Mouse (Mus musculus): ENCODE measurements around the gene Gpr156. TPM values are rescaled to one million over a fixed set of nuclear protein-coding genes. Genes with fewer than 3 reads are reported as not detected.

Gene Gpr156
- total and polyA plus RNA-seq, 3 experiments = 0.08 to 0.09 TPM; not detected in 1

- H3K9ac ChIP-seq (ENCODE audit: insufficient read depth, low read depth) = no peak overlapping the region
- H3K27ac ChIP-seq (ENCODE audit: insufficient read depth, low read depth) = no peak overlapping the region
- H3K27me3 ChIP-seq (replicated peaks) = no peaks in the 10 kb centered on the region
- H3K36me3 ChIP-seq (replicated peaks in 1 of 2; ENCODE audit: control insufficient read depth in 1 of 2, insufficient read depth in 1 of 2, low read length in 1 of 2) = no peaks in the 10 kb centered on the region
- H3K9me3 ChIP-seq (replicated peaks; ENCODE audit: low read length) = no peaks in the 10 kb centered on the region
- peaks cover 0 to 6% of the 10 kb centered on the region in 2 experiments; a peak in 1 of 4 replicates for H3K4me1 ChIP-seq (ENCODE audit: control insufficient read depth in 1 of 2, insufficient read depth in 2 of 2)
- no peaks in the 10 kb centered on the region for H3K79me2 ChIP-seq (replicated peaks; ENCODE audit: control insufficient read depth, extremely low read depth, insufficient read depth, poor library complexity, severe bottlenecking)
- DNase-seq (ENCODE audit: extremely low read depth) = no peak
- no peak for TF ChIP-seq CHD2 (IDR thresholded peaks at IDR 0.05; ENCODE audit: low read length)
- no peak for TF ChIP-seq NELFE (IDR thresholded peaks at IDR 0.05; ENCODE audit: low read depth, low read length)
- no peak for TF ChIP-seq TBP (conservative IDR thresholded peaks at IDR 0.05; ENCODE audit: low read depth, low read length)
- TF ChIP-seq PAX5 (IDR thresholded peaks at IDR 0.05; ENCODE audit: low read length) = no peak
- no peak for TF ChIP-seq JUND (conservative IDR thresholded peaks at IDR 0.05; ENCODE audit: low read depth, low read length)
- TF ChIP-seq MYC (IDR thresholded peaks at IDR 0.05; ENCODE audit: low read depth, low read length) = no peak
- TF ChIP-seq MXI1 (IDR thresholded peaks at IDR 0.05; ENCODE audit: low read depth, low read length) = no peak
- no peak for TF ChIP-seq ETS1 (conservative IDR thresholded peaks at IDR 0.05; ENCODE audit: low read depth, low read length)
- TF ChIP-seq JUN (IDR thresholded peaks at IDR 0.05; ENCODE audit: insufficient read depth, low read depth, low read length) = no peak
- TF ChIP-seq NRF1 (IDR thresholded peaks at IDR 0.05; ENCODE audit: low read depth, low read length) = no peak
- no peak for TF ChIP-seq GABPA (IDR thresholded peaks at IDR 0.05; ENCODE audit: insufficient replicate concordance, low read depth, low read length)
- no peak for TF ChIP-seq SMC3 (IDR thresholded peaks at IDR 0.05; ENCODE audit: low read depth, low read length)
- TF ChIP-seq MAX (IDR thresholded peaks at IDR 0.05; ENCODE audit: low read length) = no peak
- no peak for TF ChIP-seq BHLHE40 (IDR thresholded peaks at IDR 0.05; ENCODE audit: low read depth, low read length)
- TF ChIP-seq ELF1 (IDR thresholded peaks at IDR 0.05; ENCODE audit: low read depth, low read length) = no peak
- no peak for TF ChIP-seq E2F4 (IDR thresholded peaks at IDR 0.05; ENCODE audit: insufficient replicate concordance, low read depth, low read length)
- TF ChIP-seq EP300 (IDR thresholded peaks at IDR 0.05; ENCODE audit: low read length) = no peak
- dilution Hi-C loops (cut with MboI; ENCODE audit: extremely low pct_ligation_motif_present, extremely low pct_unique_long_range_greater_than_20kb, low sequenced_read_pairs) = no loop called here
- no peak overlapping the region for H3K4me3 ChIP-seq (replicated peaks in 1 of 3; ENCODE audit: low read depth in 2 of 3, low read length in 2 of 3, poor library complexity in 1 of 3)
- in situ Hi-C loops (cut with MboI; ENCODE audit: low pct_ligation_motif_present, low pct_unique_long_range_greater_than_20kb, low sequenced_read_pairs) = no loop called here
- no peak overlapping the region for H3K4me2 ChIP-seq (ENCODE audit: insufficient read depth, low read depth, poor library complexity, severe bottlenecking)
These were observed 16.9 kb upstream of the Gpr156 start for GRCm38 (mm10) chr16:37899357-37899756.

- no peak for TF ChIP-seq ZMIZ1 (IDR thresholded peaks at IDR 0.05; ENCODE audit: low read depth, low read length)
- no peaks in the 10 kb centered on the region for H3K79me2 ChIP-seq (replicated peaks; ENCODE audit: control insufficient read depth, extremely low read depth, insufficient read depth, poor library complexity, severe bottlenecking)
- no peaks in the 10 kb centered on the region for H3K9me3 ChIP-seq (replicated peaks; ENCODE audit: low read length)
- no peaks in the 10 kb centered on the region for H3K36me3 ChIP-seq (replicated peaks in 1 of 2; ENCODE audit: control insufficient read depth in 1 of 2, insufficient read depth in 1 of 2, low read length in 1 of 2)
- no peak overlapping the region for H3K9ac ChIP-seq (ENCODE audit: insufficient read depth, low read depth)
- H3K27ac ChIP-seq (ENCODE audit: insufficient read depth, low read depth) = no peak overlapping the region
- in situ Hi-C loops (cut with MboI; ENCODE audit: low pct_ligation_motif_present, low pct_unique_long_range_greater_than_20kb, low sequenced_read_pairs) (no loop called here), dilution Hi-C loops (cut with MboI; ENCODE audit: extremely low pct_ligation_motif_present, extremely low pct_unique_long_range_greater_than_20kb, low sequenced_read_pairs) (no loop called here)
- peaks cover 0 to 6% of the 10 kb centered on the region in 2 experiments; a peak in 1 of 4 replicates for H3K4me1 ChIP-seq (ENCODE audit: control insufficient read depth in 1 of 2, insufficient read depth in 2 of 2)
- no peaks in the 10 kb centered on the region for H3K27me3 ChIP-seq (replicated peaks)
- H3K4me3 ChIP-seq (replicated peaks in 1 of 3; ENCODE audit: low read depth in 2 of 3, low read length in 2 of 3, poor library complexity in 1 of 3) = no peak overlapping the region
- no peak for DNase-seq (ENCODE audit: extremely low read depth)
- H3K4me2 ChIP-seq (ENCODE audit: insufficient read depth, low read depth, poor library complexity, severe bottlenecking) = no peak overlapping the region
These were observed 15.0 kb upstream of the Gpr156 start for GRCm38 (mm10) chr16:37901318-37901717.

All from CH12.LX (cell line).